Mouse (Mus musculus) thymus, postnatal 4 days (tissue): Measurements from ENCODE around the gene Dnah8.

Source experiments
- DNase-seq: peaks from one replicate; pipeline ENCODE4 v3.0.0; 2021

Dnah8 gene

GRCm38 (mm10) chr17:30756771-30757170 is 132.6 kb downstream of the Dnah8 start:
- no peak for DNase-seq

GRCm38 (mm10) chr17:30760307-30760706 is 136.2 kb downstream of the Dnah8 start:
- DNase-seq, result no peak

GRCm38 (mm10) chr17:30764276-30764675 is 140.1 kb downstream of the Dnah8 start:
- no peak for DNase-seq

- DNase-seq, result no peak
Observed at GRCm38 (mm10) chr17:30774416-30774815, 150.3 kb downstream of the Dnah8 start.

- DNase-seq, result no peak
Observed at GRCm38 (mm10) chr17:30775096-30775495, 150.9 kb downstream of the Dnah8 start.

- DNase-seq, result no peak
Observed at GRCm38 (mm10) chr17:30781046-30781445, 156.9 kb downstream of the Dnah8 start.

- DNase-seq, result no peak
Observed at GRCm38 (mm10) chr17:30782286-30782685, 158.1 kb downstream of the Dnah8 start.

GRCm38 (mm10) chr17:30788361-30788760 is 164.2 kb downstream of the Dnah8 start:
- no peak for DNase-seq

GRCm38 (mm10) chr17:30790816-30791215 is 166.7 kb downstream of the Dnah8 start:
- DNase-seq, result no peak

GRCm38 (mm10) chr17:30792396-30792795 is 168.2 kb downstream of the Dnah8 start:
- no peak for DNase-seq

- no peak for DNase-seq
Observed at GRCm38 (mm10) chr17:30796616-30797015, 172.5 kb downstream of the Dnah8 start.

- no peak for DNase-seq
Observed at GRCm38 (mm10) chr17:30800261-30800985, 176.3 kb downstream of the Dnah8 start.

- peak; percentile 39 for DNase-seq
Observed at GRCm38 (mm10) chr17:30803668-30804067, 179.5 kb downstream of the Dnah8 start.

- no peak for DNase-seq
Observed at GRCm38 (mm10) chr17:30804955-30805354, 180.8 kb downstream of the Dnah8 start.

GRCm38 (mm10) chr17:30805511-30806059 is 181.4 kb downstream of the Dnah8 start:
- no peak for DNase-seq

- no peak for DNase-seq
Observed at GRCm38 (mm10) chr17:30808866-30809660, 184.9 kb downstream of the Dnah8 start.

- no peak for DNase-seq
Observed at GRCm38 (mm10) chr17:30809926-30810660, 185.9 kb downstream of the Dnah8 start.

GRCm38 (mm10) chr17:30818543-30818942 is 194.4 kb downstream of the Dnah8 start:
- peak; percentile 54 for DNase-seq

GRCm38 (mm10) chr17:30819134-30819533 is 195.0 kb downstream of the Dnah8 start:
- peak; percentile 36 for DNase-seq

- no peak for DNase-seq
Observed at GRCm38 (mm10) chr17:30821115-30821514, 197.0 kb downstream of the Dnah8 start.

GRCm38 (mm10) chr17:30824473-30824872 is 200.3 kb downstream of the Dnah8 start:
- DNase-seq, result no peak

GRCm38 (mm10) chr17:30825731-30826304 is 201.7 kb downstream of the Dnah8 start:
- DNase-seq, result no peak

GRCm38 (mm10) chr17:30831170-30831569 is 207.0 kb downstream of the Dnah8 start:
- DNase-seq, result no peak
